Mouse (Mus musculus): ENCODE data around the gene Gm1113. TPM values are rescaled to one million over a fixed set of nuclear protein-coding genes. Genes with fewer than 3 reads are reported as not detected.

The Gm1113 gene
- total RNA-seq, 1 experiment from 2014 or later: not detected

DNA sequence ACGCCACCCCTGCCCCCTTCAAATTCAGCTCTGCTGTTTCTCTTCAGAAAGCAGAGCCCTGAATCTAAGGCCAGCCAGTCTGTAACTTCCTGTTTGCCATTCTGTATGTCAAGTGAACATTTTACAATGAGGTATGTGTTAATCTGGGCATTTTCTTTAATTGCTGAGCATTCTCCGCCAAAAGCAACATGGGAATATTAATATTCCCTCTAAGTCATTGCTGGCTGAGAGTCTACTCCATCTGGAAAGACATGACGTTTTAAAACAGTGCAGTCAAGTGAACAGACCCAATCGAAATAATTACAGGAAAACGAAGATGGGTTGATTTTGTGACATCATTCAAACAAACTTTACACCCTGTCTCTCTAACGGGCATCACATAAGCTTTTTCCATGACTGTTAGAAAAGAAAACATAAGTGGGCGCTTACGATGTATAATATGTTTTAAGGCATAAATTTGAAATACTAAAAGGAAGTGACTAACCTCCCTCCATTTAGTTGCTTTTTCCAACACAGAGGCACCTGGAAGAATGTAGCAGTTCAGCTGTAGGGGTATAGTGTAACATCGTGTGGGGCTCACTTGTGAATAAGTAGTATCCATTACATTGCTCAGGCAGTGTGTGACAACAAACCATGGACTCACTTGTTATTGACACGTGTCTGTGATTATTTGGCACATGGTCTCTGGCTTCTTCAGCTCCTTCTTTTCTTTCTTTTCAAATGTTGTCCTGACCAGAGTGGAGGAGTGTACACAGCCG is 26.8 kb downstream of the Gm1113 start:
- no peak for ATAC-seq (replicated peaks; ENCODE audit: insufficient number of reproducible peaks, low FRiP score, low TSS enrichment, poor library complexity, severe bottlenecking)

DNA sequence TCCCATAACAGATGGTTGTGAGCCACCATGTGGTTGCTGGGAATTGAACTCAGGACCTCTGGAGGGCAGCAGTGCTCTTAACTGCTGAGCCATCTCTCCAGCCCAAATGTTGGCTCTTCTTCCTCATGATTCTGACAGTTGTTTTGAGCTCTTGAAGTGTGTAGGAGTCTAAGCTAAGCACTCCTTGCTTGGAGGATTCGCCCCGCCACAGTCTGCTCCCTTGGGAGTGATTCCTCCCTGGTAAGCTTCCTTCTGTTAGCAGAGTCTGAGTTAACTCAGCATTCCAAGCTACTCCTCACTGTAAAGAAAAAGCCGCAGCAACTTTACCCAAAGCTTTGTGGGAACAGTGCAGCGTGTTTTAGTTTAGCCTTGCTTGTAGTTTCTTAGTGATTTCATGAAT is 29.6 kb downstream of the Gm1113 start:
- ATAC-seq (replicated peaks; ENCODE audit: insufficient number of reproducible peaks, low FRiP score, low TSS enrichment, poor library complexity, severe bottlenecking): no peak

DNA sequence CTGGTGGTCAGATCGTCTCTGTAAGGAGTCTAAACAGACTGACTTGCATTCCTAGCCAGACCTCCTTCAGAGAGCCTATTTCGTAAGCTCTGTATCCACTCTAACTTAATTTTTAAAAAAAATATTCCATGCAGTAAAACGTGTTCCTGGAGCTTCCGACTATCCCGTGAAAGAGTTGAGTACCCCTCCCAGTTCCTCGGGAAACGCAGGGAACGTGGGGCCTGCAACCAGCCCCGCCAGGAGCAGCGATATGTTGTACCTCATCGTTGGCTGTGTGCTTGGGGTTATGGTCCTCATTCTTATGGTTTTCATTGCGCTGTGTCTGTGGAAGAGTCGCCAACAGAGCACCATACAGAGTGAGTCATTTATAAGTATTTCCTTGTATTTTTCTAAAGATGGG is 31.5 kb downstream of the Gm1113 start:
- ATAC-seq (replicated peaks; ENCODE audit: insufficient number of reproducible peaks, low FRiP score, low TSS enrichment, poor library complexity, severe bottlenecking): no peak

DNA sequence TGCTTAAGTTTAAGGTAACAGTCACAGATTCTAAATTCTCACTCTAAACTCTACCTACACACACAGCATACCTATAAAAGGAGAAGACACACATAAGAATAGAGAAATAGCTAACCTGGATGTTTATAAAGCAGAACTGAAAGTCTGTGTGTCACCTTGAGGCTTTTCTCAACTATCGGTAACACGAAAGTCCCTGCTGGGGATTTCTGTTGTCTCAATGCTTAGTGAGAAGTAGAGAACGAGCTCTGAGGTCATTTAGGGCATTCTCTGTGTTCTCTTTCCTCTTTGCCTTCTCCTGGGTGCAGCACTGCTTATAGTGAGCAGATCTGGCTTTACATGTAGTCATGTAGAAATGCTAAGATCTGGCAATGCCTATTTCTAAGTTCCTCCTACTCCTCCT is 34.1 kb downstream of the Gm1113 start:
- ATAC-seq (replicated peaks; ENCODE audit: insufficient number of reproducible peaks, low FRiP score, low TSS enrichment, poor library complexity, severe bottlenecking): no peak

- ATAC-seq (replicated peaks; ENCODE audit: insufficient number of reproducible peaks, low FRiP score, low TSS enrichment, poor library complexity, severe bottlenecking): no peak
These were observed 35.8 kb downstream of the Gm1113 start for GRCm38 (mm10) chr9:35482014-35482898.

GRCm38 (mm10) chr9:35479456-35479855 is 38.6 kb downstream of the Gm1113 start:
- ATAC-seq (replicated peaks; ENCODE audit: insufficient number of reproducible peaks, low FRiP score, low TSS enrichment, poor library complexity, severe bottlenecking): no peak

DNA sequence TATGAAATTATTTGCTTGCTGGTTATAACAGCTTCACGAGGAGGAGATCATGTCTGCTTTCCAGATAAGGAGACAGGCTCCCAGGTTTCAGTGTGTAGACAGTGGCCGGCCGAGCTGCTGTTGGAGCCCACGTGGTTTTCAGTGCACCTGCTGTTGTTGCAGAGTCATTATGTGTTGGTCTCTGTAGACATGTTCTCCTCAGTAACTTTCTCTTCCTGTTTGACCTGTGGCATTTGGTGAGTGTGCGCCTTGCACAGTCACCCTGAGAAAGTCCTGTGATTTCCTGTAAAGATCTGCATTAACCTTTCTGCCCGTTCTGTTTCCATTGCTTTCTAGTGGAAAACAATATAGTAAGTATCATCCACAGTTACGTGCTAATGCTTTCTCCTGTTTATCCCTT is 42.7 kb downstream of the Gm1113 start:
- no peak for ATAC-seq (replicated peaks; ENCODE audit: insufficient number of reproducible peaks, low FRiP score, low TSS enrichment, poor library complexity, severe bottlenecking)

- ATAC-seq (replicated peaks; ENCODE audit: insufficient number of reproducible peaks, low FRiP score, low TSS enrichment, poor library complexity, severe bottlenecking): no peak
These were observed 43.9 kb downstream of the Gm1113 start for GRCm38 (mm10) chr9:35474104-35474724.

DNA sequence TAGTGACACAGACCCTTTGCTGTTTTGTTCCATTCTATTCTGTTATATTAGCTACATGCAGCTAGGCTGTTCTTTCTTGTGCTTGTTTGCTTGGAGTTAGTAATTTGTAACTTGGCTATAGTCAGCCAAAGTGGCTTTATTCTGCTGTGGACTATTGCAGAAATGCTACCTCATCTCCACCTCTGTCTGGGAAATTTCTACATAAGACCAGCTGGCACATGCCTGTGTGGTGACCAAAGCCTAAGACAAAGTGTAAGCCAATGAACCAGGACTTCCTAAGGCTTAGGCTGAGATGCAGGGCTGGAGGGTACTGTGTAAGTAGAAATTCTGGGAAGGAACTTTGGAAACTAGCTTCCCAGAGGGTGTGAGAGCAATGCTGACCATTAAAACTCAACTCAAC is 49.2 kb downstream of the Gm1113 start:
- no peak for ATAC-seq (replicated peaks; ENCODE audit: insufficient number of reproducible peaks, low FRiP score, low TSS enrichment, poor library complexity, severe bottlenecking)

DNA sequence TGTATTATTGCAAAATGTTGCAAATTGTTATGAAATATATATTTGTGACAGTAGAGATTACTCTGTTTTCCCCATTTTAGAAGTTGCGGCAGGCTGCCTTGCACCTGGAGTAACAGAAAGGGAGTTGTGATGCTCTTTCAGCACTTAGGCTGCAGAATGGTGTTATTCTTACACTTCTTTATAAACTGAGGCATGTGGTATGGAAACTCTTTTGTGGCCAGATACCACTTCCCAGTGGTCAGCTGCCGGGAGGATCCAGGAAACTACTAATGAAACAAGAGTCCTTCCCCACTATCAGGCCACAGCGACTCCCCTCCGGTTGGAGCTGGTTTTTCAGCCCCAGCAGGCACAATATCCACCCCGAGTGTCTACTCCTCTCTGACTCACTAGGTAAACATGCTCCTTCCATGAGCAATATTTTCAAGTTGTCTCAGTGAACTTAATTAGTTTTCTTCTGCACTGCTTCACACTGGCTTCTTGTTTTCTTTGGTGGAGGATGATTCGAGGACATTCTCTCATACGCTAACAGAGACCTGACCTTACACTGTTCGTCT is 50.7 kb downstream of the Gm1113 start:
- ATAC-seq (replicated peaks; ENCODE audit: insufficient number of reproducible peaks, low FRiP score, low TSS enrichment, poor library complexity, severe bottlenecking): no peak

- no peak for ATAC-seq (replicated peaks; ENCODE audit: insufficient number of reproducible peaks, low FRiP score, low TSS enrichment, poor library complexity, severe bottlenecking)
These were observed 58.5 kb downstream of the Gm1113 start for GRCm38 (mm10) chr9:35459594-35459993.

Other genes with a start within 250 kb of the Gm1113 start
- 0.19 to 0.68 TPM in 2 of 3 replicates, not detected in the other for gene Cdon, start 97.1 kb downstream of the Gm1113 start, total RNA-seq (2017)
- gene Ddx25, start 40.3 kb upstream of the Gm1113 start, total RNA-seq (2017): 0.10 to 0.64 TPM (median 0.57 TPM) in 3 replicates
- 17.2 to 30.8 TPM (median 30.7 TPM) in 3 replicates for gene Pus3, start 40.3 kb upstream of the Gm1113 start, total RNA-seq (2017)
- gene Pate2, start 52.0 kb upstream of the Gm1113 start, total RNA-seq (2017): not detected in 3 replicates
- 8.4 to 10.2 TPM (median 9.8 TPM) in 3 replicates for gene Hyls1, start 52.1 kb upstream of the Gm1113 start, total RNA-seq (2017)
- not detected in 3 replicates for gene Pate4, start 93.7 kb upstream of the Gm1113 start, total RNA-seq (2017)
- not detected in 3 replicates for gene Pate3, start 129.9 kb upstream of the Gm1113 start, total RNA-seq (2017)
- not detected in 3 replicates for gene Pate1, start 169.1 kb upstream of the Gm1113 start, total RNA-seq (2017)
- gene Gm17677, start 222.8 kb upstream of the Gm1113 start, total RNA-seq (2017): not detected in 3 replicates